10 mouse cellular contexts compared by ENCODE assay signal in genomic region chr5:134677491-134677890, GRCm38 (mm10). TPM values are rescaled to one million over a fixed set of nuclear protein-coding genes. Genes with fewer than 3 reads are reported as not detected.
DNase-seq lines count a peak whose midpoint lies in the region; TF ChIP-seq lines count a peak whose summit lies in the region.
"Had no signal": no experiment of that assay in that cellular context is flagged by ENCODE, and none has a peak within 500 bp of the region (broad histone marks: within the 10 kb centered on the region; RNA-seq: fewer than 3 reads in every experiment).

No protein-coding gene starts in this region.

- H3K27ac ChIP-seq in heart, adult 2 months, result peak overlapping the region; percentile 76; the same call in 1 of the 2 replicates
- H3K27ac ChIP-seq in layer of hippocampus, adult 2 months, result peak overlapping the region; percentile 46; the same call in 1 of the 2 replicates
- H3K27ac ChIP-seq in thymus, adult 2 months (ENCODE audit: control insufficient read depth, insufficient read depth, low read length), result no peak overlapping the region

- H3K4me3 ChIP-seq in heart, adult 2 months, result no peak overlapping the region
- no peak overlapping the region; the same call in 1 of the 2 replicates for H3K4me3 ChIP-seq in layer of hippocampus, adult 2 months
- peak overlapping the region; percentile 16; the same call in 1 of the 2 replicates for H3K4me3 ChIP-seq in thymus, adult 2 months (ENCODE audit: control insufficient read depth, insufficient read depth, low read length)

- DNase-seq in heart, adult 2 months, result no peak
- no peak for DNase-seq in heart, postnatal 36 days
- no peak for DNase-seq in layer of hippocampus, adult 2 months (ENCODE audit: low spot score in 2 of 2)
- DNase-seq in layer of hippocampus, postnatal 36 days, result no peak
- DNase-seq in thymus, adult 2 months, result no peak
- DNase-seq in thymus, postnatal 36 days, result no peak
- no peak for DNase-seq in right cerebral cortex, postnatal 36 days (ENCODE audit: low spot score in 2 of 2)
- no peak for DNase-seq in urinary bladder, postnatal 14 days (ENCODE audit: low spot score)
- DNase-seq: adrenal gland, adult 8-10 months; cerebellum, adult 11-12 months had no signal

- no peaks in the 10 kb centered on the region for H3K27me3 ChIP-seq in heart, adult 2 months (ENCODE audit: control insufficient read depth, insufficient read depth, low read length)
- H3K27me3 ChIP-seq in thymus, adult 2 months (ENCODE audit: control insufficient read depth, insufficient read depth, low read length), result no peaks in the 10 kb centered on the region

- TF ChIP-seq EP300 in heart, adult 2 months (IDR thresholded peaks at IDR 0.05; ENCODE audit: insufficient read depth, low read depth, low read length), result no peak

- intact Hi-C loops in heart, adult 2 months (cut with DNase I), result no loop called here
- intact Hi-C loops in heart, postnatal 36 days (cut with DNase I), result no loop called here

- H3K4me1 ChIP-seq in heart, adult 2 months (ENCODE audit: control insufficient read depth, insufficient read depth, low read length), result peaks cover 14% of the 10 kb centered on the region
- H3K4me1 ChIP-seq in thymus, adult 2 months (replicated peaks; ENCODE audit: control insufficient read depth, insufficient read depth, low read length), result peaks cover 40% of the 10 kb centered on the region

- H3K79me2 ChIP-seq in heart, adult 2 months (replicated peaks; ENCODE audit: control insufficient read depth, insufficient read depth, low read length), result no peaks in the 10 kb centered on the region

- peak overlapping the region; percentile 56 for H3K9ac ChIP-seq in heart, adult 2 months (ENCODE audit: low read depth, low read length)

- H3K36me3 ChIP-seq in heart, adult 2 months (ENCODE audit: control insufficient read depth, insufficient read depth, low read length), result no peaks in the 10 kb centered on the region
- no peaks in the 10 kb centered on the region for H3K36me3 ChIP-seq in thymus, adult 2 months (ENCODE audit: control insufficient read depth, insufficient read depth, low read length)

- 80% methylated on average over 5 of the region's 5 CpGs for WGBS in heart, adult 2 months
- 57% methylated on average over 5 of the region's 5 CpGs for WGBS in thymus, adult 2 months

- no peak for TF ChIP-seq CTCF in heart, adult 2 months (IDR thresholded peaks at IDR 0.05)
- TF ChIP-seq CTCF in layer of hippocampus, adult 2 months (conservative IDR thresholded peaks at IDR 0.05), result no peak
- no peak for TF ChIP-seq CTCF in thymus, adult 2 months (IDR thresholded peaks at IDR 0.05; ENCODE audit: borderline replicate concordance, control insufficient read depth, extremely low read depth, insufficient read depth, low read length, poor library complexity)

- no peak for TF ChIP-seq POLR2A in heart, adult 2 months (IDR thresholded peaks at IDR 0.05; ENCODE audit: insufficient read depth, low read depth, low read length)
- TF ChIP-seq POLR2A in thymus, adult 2 months (IDR thresholded peaks at IDR 0.05; ENCODE audit: control insufficient read depth, extremely low read depth, insufficient read depth, low read length, poor library complexity), result no peak

RNA-seq across cellular contexts. Expression of gene Limk1, which starts 10.9 kb away (rescaled TPM):
- total RNA-seq in heart, adult 2 months (2021), result 1 to 10 TPM; 4.0 to 5.0 TPM
- polyA plus RNA-seq in heart, adult 2 months (2012; rRNA removed), result 7.3 and 8.1 TPM in 2 replicates
- total RNA-seq in heart, postnatal 36 days (2021), result 1 to 10 TPM; 4.5 to 4.9 TPM
- total RNA-seq in layer of hippocampus, adult 2 months (2021), result 10 to 100 TPM; 39.9 to 40.5 TPM
- total RNA-seq in layer of hippocampus, postnatal 36 days (2021), result 10 to 100 TPM; 39.1 to 40.1 TPM
- polyA plus RNA-seq in thymus, adult 2 months (2012; rRNA removed), result 31.8 TPM in 2 replicates

RNA-seq across cellular contexts. Expression of gene Eif4h, which starts 38.2 kb away (rescaled TPM):
- total RNA-seq in heart, adult 2 months (2021), result 100 to 1,000 TPM; 126 to 137 TPM
- 131 and 179 TPM in 2 replicates for polyA plus RNA-seq in heart, adult 2 months (2012; rRNA removed)
- total RNA-seq in heart, postnatal 36 days (2021), result 100 to 1,000 TPM; 143 to 145 TPM
- 100 to 1,000 TPM; 298 to 323 TPM for total RNA-seq in layer of hippocampus, adult 2 months (2021)
- 100 to 1,000 TPM; 304 to 317 TPM for total RNA-seq in layer of hippocampus, postnatal 36 days (2021)
- polyA plus RNA-seq in thymus, adult 2 months (2012; rRNA removed), result 322 and 363 TPM in 2 replicates

Comparison
In these comparisons a context has a peak if more than half of its experiments do, and no peak if none do; other contexts are left out.
1. RNA of gene Limk1, which starts 10.9 kb away (total RNA-seq): 39.9 to 40.5 TPM in layer of hippocampus, adult 2 months and 39.1 to 40.1 TPM in layer of hippocampus, postnatal 36 days; 4.0 to 5.0 TPM in heart, adult 2 months and 4.5 to 4.9 TPM in heart, postnatal 36 days; every median in the first group is over 4 times any median in the second.